Mouse (Mus musculus) liver, adult 2 months (tissue): ENCODE data around the gene Kcnd2. TPM values are rescaled to one million over a fixed set of nuclear protein-coding genes. Genes with fewer than 3 reads are reported as not detected.

ENCODE experiments used
- DNase-seq: peaks from one replicate; pipeline ENCODE4 v3.0.0-alpha.2; 2011; ENCODE audit warnings: low read depth, low spot score; ENCODE audit errors: extremely low read depth
- H3K27ac ChIP-seq: fragments of 200-500 bp; replicated peaks from 2 replicates; pipeline ENCODE4 v1.5.1; 2012; ENCODE audit warnings: low read depth, mild to moderate bottlenecking, control low read depth, inconsistent platforms, low read length; ENCODE audit not compliant: insufficient read depth
- H3K27me3 ChIP-seq: fragments of 200-500 bp; 2 replicates; pipeline ENCODE4 v1.6.1; 2012; ENCODE audit warnings: mild to moderate bottlenecking, moderate library complexity, low read length, inconsistent platforms; ENCODE audit not compliant: control insufficient read depth, insufficient read depth
- H3K36me3 ChIP-seq: fragments of 200-500 bp; 2 replicates; pipeline ENCODE4 v1.6.1; 2012; ENCODE audit warnings: low read length, inconsistent platforms; ENCODE audit not compliant: control insufficient read depth, insufficient read depth
- H3K4me1 ChIP-seq: fragments of 200-500 bp; 2 replicates; pipeline ENCODE4 v1.6.1; 2011; ENCODE audit warnings: low read length; ENCODE audit not compliant: control insufficient read depth, insufficient read depth
- H3K4me3 ChIP-seq: fragments of 200-500 bp; 2 replicates; pipeline ENCODE4 v1.5.1; 2011; ENCODE audit warnings: low read depth, mild to moderate bottlenecking, control low read depth, low read length, moderate library complexity; ENCODE audit not compliant: insufficient read depth
- H3K79me2 ChIP-seq: fragments of 200-500 bp; 2 replicates; pipeline ENCODE4 v1.6.1; 2012; ENCODE audit warnings: inconsistent platforms, mild to moderate bottlenecking, low read length, moderate library complexity; ENCODE audit not compliant: control insufficient read depth, insufficient read depth
- H3K9ac ChIP-seq: fragments of 200-500 bp; 2 replicates; pipeline ENCODE4 v1.6.1; 2012; ENCODE audit warnings: low read depth, mild to moderate bottlenecking, control low read depth, inconsistent platforms, low read length
- CTCF ChIP-seq: fragments of 200-500 bp; IDR thresholded peaks from 2 replicates; pipeline ENCODE4 v1.5.1; 2011; ENCODE audit warnings: low read depth, low read length, control low read depth
- POLR2A ChIP-seq: fragments of 200-500 bp; IDR thresholded peaks from 2 replicates; pipeline ENCODE4 v1.6.1; 2011; ENCODE audit warnings: low read length, control low read depth; ENCODE audit not compliant: insufficient read depth; ENCODE audit errors: extremely low read depth
- WGBS: fragments of 180-500 bp; shearing (Covaris S2); methylation state at CpG from one replicate; pipeline ENCODE4 v1.1.7; 2018; 5-methylcytosine and 5-hydroxymethylcytosine counted together
- polyA plus RNA-seq: library from polyadenylated mRNA; depleted of rRNA; stranded (reverse); fragments of >200 nt; gene quantifications from 2 replicates; pipeline ENCODE4 v1.2.3, GENCODE M21; 2012
- total RNA-seq: library from RNA; depleted of rRNA; stranded (reverse); fragments of >200 nt; gene quantifications from 2 replicates; pipeline ENCODE4 v1.2.3, GENCODE M21; 2014

The Kcnd2 gene
- total and polyA plus RNA-seq, 2 experiments = under 0.01 TPM; not detected in 1

DNA sequence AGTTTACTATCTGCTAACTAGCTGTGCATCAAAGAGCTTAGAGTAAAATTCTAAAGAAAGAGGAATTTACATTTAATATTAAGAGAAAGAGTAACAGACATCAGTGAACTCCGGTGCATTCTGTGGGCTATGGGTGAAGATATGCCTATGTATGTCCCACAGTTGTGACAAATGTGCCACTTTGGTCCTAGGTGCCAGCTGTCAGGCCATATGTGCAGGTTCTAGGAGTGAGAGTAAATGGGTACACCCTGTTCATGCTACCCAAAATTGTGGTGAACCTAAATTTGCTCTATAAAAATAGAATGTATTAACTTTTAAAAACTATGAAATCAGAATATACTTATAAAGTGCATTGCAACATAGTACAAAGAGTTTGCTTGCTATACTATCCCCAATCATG is 215.8 kb downstream of the Kcnd2 start:
- Histone ChIP-seq H3K4me1 (no peaks in the 10 kb centered on the region), H3K27ac (no peak overlapping the region), H3K27me3 (no peaks in the 10 kb centered on the region), H3K9ac (no peak overlapping the region), H3K79me2 (no peaks in the 10 kb centered on the region), H3K4me3 (no peak overlapping the region), H3K36me3 (no peaks in the 10 kb centered on the region)
- WGBS = 91% methylated on average over 1 of the region's 1 CpGs
- DNase-seq = no peak
- TF ChIP-seq POLR2A = no peak
- no peak for TF ChIP-seq CTCF

DNA sequence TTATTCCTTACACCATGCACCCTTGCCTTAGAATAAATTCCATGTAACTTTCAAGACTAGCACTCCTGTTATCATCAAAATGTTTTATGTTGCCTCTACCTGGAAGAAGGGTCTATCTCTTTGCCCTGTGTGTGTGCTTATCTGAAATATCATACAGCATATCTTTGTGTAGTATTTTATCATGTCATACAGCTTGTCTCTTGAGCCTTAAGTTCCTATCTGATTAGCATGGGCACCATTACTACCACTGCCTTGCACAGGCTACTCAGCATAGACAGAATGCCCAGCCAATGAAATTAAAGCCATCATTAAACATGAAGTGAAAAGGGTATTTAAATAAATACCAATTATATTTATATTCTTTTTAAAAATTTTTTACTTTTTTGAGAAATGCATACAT is 249.4 kb downstream of the Kcnd2 start:
- no peak overlapping the region for H3K27ac ChIP-seq
- no peak overlapping the region for H3K9ac ChIP-seq
- no peaks in the 10 kb centered on the region for H3K36me3 ChIP-seq
- H3K4me1 ChIP-seq = no peaks in the 10 kb centered on the region
- no peaks in the 10 kb centered on the region for H3K27me3 ChIP-seq
- TF ChIP-seq CTCF = no peak
- no peak for TF ChIP-seq POLR2A
- H3K79me2 ChIP-seq = no peaks in the 10 kb centered on the region
- DNase-seq = no peak
- H3K4me3 ChIP-seq = no peak overlapping the region

DNA sequence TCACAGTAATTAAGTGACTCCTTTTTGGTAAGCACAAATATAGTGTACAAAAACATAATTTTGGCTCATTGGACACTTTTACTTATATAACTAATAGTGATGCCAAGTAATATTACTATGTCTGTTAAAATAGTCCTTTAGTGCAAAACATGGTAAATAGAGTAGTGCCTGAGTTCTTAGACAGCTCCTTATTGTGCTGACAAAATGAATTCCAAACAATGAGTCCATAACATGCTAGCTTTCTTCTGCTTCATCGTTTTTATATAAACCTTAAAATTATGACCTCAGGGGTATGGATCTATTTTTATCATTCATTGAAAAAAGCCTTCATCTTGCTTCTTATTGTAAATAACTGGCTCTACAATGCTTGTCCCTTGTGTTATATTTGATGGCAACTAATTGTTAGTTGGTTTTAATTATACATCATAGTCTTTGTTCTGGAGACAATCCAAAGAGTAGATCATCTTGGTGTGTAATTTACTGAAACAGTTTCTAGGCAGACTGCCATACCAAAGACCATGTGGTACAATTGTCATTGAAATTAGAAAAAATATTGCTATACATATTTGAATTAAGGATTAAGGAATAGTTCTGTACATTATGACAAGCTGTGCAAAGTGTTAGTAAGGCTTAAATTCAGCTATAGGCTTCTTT is 256.7 kb downstream of the Kcnd2 start:
- Histone ChIP-seq H3K27me3 (no peaks in the 10 kb centered on the region), H3K4me1 (no peaks in the 10 kb centered on the region), H3K79me2 (no peaks in the 10 kb centered on the region), H3K27ac (no peak overlapping the region), H3K36me3 (no peaks in the 10 kb centered on the region), H3K9ac (no peak overlapping the region), H3K4me3 (no peak overlapping the region)
- no peak for TF ChIP-seq CTCF
- TF ChIP-seq POLR2A = no peak
- WGBS = 66% methylated on average over 1 of the region's 1 CpGs
- DNase-seq = no peak

DNA sequence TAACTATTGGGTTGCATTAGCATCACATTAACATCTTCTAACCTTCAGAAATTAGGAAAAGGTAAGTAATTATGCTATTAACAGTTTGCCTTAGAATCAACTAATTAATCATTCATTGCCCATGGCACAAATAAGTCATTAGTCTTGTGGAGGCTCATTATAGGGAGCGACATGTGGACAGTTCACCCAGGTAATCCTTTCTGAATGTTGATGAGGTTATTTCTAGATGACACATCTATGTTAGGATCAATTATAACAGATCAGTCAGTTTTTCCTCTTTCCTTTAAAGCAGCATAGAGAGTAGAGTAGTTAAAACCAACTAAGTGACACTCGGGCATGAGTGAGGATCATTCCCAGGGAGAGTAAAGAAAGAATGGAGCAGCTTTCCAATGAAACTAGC is 267.4 kb downstream of the Kcnd2 start:
- no peak overlapping the region for H3K4me3 ChIP-seq
- WGBS = 90% methylated on average over 2 of the region's 2 CpGs

GRCm38 (mm10) chr6:21488536-21488935 is 273.2 kb downstream of the Kcnd2 start:
- TF ChIP-seq POLR2A (no peak), CTCF (no peak)
- H3K79me2 ChIP-seq = no peaks in the 10 kb centered on the region
- no peak for DNase-seq
- H3K27me3 ChIP-seq = no peaks in the 10 kb centered on the region
- H3K36me3 ChIP-seq = no peaks in the 10 kb centered on the region
- H3K4me1 ChIP-seq = no peaks in the 10 kb centered on the region
- no peak overlapping the region for H3K27ac ChIP-seq
- no peak overlapping the region for H3K4me3 ChIP-seq
- no peak overlapping the region for H3K9ac ChIP-seq
- WGBS = 83% methylated on average over 2 of the region's 2 CpGs

More for the DNA sequence above, 267.4 kb downstream of the Kcnd2 start:
- TF ChIP-seq CTCF (no peak), POLR2A (no peak)
- no peak overlapping the region for H3K27ac ChIP-seq
- no peaks in the 10 kb centered on the region for H3K4me1 ChIP-seq
- H3K79me2 ChIP-seq = no peaks in the 10 kb centered on the region
- H3K9ac ChIP-seq = no peak overlapping the region
- H3K36me3 ChIP-seq = no peaks in the 10 kb centered on the region
- H3K27me3 ChIP-seq = no peaks in the 10 kb centered on the region
- DNase-seq = no peak

GRCm38 (mm10) chr6:21502921-21503320 is 287.6 kb downstream of the Kcnd2 start:
- H3K27me3 ChIP-seq = no peaks in the 10 kb centered on the region
- H3K4me3 ChIP-seq = no peak overlapping the region
- no peak overlapping the region for H3K27ac ChIP-seq
- H3K36me3 ChIP-seq = no peaks in the 10 kb centered on the region
- no peak for DNase-seq
- no peaks in the 10 kb centered on the region for H3K79me2 ChIP-seq
- TF ChIP-seq POLR2A = no peak
- 84% methylated on average over 1 of the region's 1 CpGs for WGBS
- no peak overlapping the region for H3K9ac ChIP-seq
- H3K4me1 ChIP-seq = no peaks in the 10 kb centered on the region
